Mouse (Mus musculus) layer of hippocampus, adult 8-10 months (tissue): ENCODE data around the gene Ankrd13d. TPM values are rescaled to one million over a fixed set of nuclear protein-coding genes. Genes with fewer than 3 reads are reported as not detected.

ENCODE experiments used
- DNase-seq, 2 experiments: peaks; one replicate each; pipeline ENCODE4 v3.0.0; 2022; ENCODE audit warnings: low spot score in 2 of 2
- total RNA-seq, 4 experiments: library from RNA; stranded (reverse); gene quantifications; 2 replicates each; pipeline ENCODE4 v1.2.4; 2022

Gene Ankrd13d
- 10 to 100 TPM; 60.3 to 77.2 (median 67.3) TPM for total RNA-seq

GRCm38 (mm10) chr19:4282898-4283553, at the start of gene Ankrd13d:
Ankrd13d (minus strand) TSS chr19:4283137.
- peak; percentile 93 to 94 for DNase-seq

DNA sequence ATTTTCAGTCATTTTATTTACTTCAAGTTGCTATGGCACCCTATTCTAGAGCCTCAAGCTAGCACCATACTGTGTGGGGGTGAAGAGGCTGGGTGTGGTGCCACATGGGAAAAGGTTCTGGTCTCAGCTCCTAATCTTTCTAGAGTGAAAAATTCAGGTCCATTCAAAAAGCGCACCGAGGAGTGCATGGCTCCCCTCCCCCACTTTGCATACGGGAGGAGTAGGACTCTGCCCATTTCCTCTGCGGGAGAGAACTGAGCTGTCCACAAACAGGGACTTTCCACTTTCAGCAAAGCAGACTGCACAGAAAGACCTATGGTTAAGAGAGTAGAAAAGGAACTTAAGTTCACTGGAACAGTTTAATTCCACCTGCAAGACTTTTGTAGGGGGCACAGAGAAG, 49.7 kb upstream of the Ankrd13d start:
- DNase-seq = peak; percentile 24 to 41

- DNase-seq = no peak
These were observed 48.3 kb upstream of the Ankrd13d start for GRCm38 (mm10) chr19:4331273-4331672.

GRCm38 (mm10) chr19:4330603-4331002, 47.7 kb upstream of the Ankrd13d start:
- DNase-seq = no peak

DNA sequence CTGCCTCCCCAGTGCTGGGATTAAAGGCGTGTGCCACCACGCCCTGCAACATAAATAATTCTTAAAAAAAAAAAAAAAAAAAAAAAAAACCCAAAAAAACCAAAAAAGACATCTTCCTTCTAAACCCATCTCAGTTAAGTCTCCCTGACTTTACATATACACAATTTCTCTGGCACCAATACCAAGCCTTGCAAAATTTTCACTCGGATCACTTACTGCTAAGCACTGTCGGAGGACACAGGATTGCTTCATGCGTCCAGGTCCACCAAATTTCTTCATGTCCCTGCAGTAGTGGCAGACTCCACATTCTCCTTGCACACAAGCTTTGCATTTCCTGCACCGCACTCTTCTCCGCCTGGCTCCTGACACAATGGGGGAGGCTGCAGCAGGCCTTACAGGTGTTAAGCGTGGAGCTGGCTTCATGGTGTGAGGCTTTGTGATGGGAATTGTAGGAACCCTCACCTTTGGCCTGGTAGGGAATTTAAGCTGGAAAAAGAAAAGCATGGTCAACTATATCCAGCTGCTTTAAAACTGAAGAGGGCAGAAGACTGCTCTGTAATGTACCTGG, 45.9 kb upstream of the Ankrd13d start:
- no peak for DNase-seq

DNA sequence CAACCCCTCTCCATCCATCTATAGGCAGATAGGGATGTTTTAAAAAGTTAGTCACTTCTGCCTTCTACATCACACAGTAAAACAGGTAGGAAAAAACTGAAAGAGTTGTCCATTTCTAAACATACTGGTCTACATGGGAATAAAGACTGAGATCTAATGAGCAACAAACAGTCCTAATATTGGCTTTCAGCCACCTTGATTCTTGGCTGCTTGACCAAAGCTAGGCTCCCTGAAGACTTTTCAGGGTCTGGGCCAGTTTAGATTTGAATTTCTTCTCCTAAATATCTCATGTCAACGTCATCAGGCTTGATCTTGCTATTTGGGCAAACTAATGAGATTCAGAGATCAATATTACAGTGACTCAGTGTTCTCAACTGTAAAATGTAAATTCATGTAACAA, 43.9 kb upstream of the Ankrd13d start:
- no peak for DNase-seq

DNA sequence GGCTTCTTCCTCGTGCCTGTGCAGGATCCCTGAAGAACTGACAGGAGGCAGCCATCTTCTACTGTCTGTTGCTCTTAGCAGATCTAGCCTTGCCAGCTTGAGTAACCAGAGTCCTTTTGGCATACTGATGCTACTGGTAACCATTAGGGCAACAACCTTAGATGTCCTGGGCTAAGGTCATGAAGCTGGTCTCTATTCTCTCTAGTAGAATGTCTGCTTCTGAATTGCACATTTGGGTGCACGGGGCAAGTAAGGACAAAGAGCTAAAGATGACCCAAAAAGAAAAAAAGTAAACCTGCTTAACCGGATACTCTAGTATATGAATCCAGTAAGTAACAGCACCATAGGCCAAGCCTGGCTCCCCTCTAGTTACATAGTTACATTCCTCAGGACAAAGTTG, 43.2 kb upstream of the Ankrd13d start:
- no peak for DNase-seq

- DNase-seq = no peak
These were observed 39.2 kb upstream of the Ankrd13d start for GRCm38 (mm10) chr19:4322134-4322533.

DNA sequence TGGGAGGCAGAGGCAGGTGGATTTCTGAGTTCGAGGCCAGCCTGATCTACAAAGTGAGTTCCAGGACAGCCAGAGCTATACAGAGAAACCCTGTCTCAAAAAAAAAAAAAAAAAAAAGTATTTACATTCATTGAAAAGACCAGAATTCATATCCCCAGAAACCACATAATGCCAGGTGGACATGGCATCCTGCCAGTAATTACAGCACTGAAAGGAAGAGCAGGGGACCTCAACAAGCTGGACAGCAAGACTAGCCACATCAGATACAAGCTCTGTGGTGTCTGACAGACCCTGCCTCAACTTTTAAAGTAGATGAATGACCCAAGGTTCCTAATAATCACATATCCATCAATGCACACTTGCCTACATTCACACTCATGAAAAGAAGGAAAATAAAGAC, 38.7 kb upstream of the Ankrd13d start:
- no peak for DNase-seq

- DNase-seq = no peak
These were observed 36.3 kb upstream of the Ankrd13d start for GRCm38 (mm10) chr19:4319272-4319671.

GRCm38 (mm10) chr19:4317181-4317580, 34.2 kb upstream of the Ankrd13d start:
- DNase-seq = no peak

DNA sequence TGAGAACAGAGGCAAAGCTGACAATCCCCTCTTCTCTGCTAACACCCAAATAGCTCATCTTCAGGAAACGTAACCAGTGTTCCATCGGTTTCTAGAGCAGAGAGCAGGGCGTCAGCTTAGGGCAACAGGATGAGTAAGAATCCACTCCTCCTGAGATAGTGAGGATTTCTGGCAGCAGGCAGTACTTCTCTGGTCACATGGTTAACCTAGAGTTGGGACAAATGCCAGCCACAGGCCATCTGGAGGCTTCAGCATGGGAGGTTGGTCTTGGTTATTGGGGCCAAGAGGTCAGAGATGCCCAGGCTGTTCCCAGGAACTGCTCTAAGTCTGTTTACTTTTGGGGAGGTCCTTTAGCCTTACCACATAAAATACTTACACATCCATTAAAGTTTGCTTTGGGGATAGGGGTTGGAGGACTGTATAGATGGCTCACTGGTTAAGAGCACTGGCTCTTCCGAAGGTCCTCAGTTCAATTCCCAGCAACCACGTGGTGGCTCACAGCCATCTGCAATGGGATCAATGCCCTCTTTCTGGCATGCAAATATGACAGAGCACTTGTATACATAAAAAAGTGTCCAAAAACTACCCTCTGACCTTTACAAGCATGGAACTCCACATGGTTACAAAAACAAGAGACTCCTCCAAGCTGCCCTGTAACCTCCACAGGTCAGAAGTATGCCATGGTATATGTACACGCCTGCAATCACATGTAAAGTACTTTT, 32.4 kb upstream of the Ankrd13d start:
- no peak for DNase-seq

DNA sequence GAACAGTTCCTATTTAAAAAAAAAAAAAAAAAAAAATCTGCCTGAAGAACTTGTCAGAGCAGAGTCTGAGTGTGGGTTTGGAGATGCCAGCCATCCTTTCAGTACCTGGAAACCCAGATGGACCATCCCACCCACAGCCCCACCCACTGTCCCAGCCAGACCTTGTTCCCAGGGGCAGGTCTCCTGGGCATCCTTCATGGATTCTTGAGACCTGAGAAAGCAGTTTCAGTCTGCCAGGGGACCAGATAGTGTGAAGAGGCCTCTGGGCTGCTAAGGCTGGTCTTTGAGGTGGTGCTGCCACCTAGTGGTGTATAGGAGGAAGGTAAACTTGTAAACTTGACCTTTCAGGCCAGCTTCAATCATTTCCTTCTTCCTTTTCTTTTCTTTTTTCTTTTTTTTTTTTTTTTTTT, 26.8 kb upstream of the Ankrd13d start:
- DNase-seq = peak in 1 of 2 experiments; percentile 55

DNA sequence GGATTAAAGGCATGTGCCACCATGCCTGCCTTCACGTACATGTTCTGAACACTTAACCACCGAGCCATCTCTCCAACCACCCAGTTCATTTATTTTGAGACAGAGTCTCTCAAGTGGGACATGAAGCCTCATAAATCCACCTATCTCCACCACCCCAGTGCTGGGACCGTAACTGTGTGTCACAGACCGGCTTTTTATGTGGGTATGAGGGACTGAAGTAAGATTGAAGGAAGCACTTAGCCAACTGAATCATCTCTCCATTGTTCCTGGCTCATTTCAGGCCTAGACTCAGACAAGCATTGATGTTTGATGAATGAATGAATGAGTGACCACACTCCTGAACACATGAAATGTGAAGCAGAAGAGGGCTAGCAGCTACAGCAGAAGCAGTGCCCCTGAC, 26.4 kb upstream of the Ankrd13d start:
- DNase-seq = no peak

GRCm38 (mm10) chr19:4306190-4306577, 23.2 kb upstream of the Ankrd13d start, which contains the start of gene Grk2:
Grk2 (minus strand) TSS chr19:4306222.
- peak in 1 of 2 experiments; percentile 72 for DNase-seq

DNA sequence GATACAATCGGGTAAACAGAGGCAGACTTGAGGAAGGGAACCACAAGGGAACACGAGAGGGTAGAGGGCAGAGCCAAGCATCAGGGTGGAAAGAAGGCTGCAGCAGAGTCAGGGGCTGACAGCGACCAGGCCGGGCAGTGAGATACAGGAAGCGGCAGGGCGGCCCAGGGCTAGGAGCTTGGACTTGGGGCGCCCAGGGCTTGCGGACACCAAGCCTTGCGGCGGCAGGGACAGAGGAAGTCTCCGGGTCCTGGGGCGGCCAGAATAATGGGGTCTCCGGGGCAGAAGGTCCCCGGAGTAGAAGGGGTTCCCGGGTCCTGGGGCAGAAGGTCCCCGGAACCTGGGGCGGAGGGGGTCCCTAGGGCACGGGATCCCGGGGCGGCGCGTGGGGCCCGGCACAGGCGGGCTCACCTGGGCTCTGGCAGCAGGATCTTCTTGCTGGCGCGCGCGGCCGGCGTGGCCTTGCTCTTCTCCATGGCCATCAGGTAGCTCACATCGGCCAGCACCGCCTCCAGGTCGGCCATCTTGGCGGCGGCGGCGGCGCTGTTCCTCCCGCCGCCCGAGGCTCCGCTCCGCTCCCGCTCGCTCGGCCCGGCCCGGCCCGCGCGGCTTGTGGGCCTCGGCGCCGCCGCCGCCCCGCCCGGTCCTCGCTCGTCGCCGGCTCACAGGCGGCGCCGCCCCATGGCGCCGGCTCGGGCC, 22.7 kb upstream of the Ankrd13d start:
- no peak for DNase-seq

- no peak for DNase-seq
These were observed 22.0 kb upstream of the Ankrd13d start for GRCm38 (mm10) chr19:4304871-4305321.

DNA sequence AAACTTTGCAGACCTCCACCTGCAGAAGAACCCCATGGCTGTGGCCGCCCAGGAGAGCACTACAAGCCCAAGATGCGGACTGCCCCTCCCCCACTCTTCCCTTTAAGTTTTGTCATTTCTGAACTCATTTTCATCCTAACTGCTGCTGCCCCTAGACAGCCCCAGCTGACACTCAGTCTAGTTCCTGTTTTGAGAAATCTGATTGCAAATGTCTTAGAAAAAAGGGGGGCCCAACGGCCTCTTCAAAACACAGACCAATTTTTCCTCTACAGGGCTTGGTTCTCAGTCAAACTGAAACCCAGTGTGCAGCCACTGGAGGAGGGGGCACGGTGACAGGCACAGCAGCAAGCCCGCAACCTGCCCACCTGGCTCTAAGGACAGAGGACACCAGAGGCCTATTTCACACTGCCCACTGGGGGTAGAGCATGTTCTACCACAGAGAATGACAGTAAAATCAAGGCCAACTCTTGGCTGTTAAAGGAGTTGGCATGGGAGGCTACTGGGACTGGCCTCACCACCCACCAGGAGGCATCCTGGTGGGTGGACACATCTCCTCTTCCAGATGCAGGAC, 21.4 kb upstream of the Ankrd13d start:
- DNase-seq = no peak

- no peak for DNase-seq
These were observed 20.7 kb upstream of the Ankrd13d start for GRCm38 (mm10) chr19:4303640-4303995.

GRCm38 (mm10) chr19:4302936-4303639, 20.2 kb upstream of the Ankrd13d start:
- no peak for DNase-seq
